Mouse (Mus musculus) thymus, adult 2 months (tissue): ENCODE measurements at regions not wholly inside any gene's neighbourhood (a gene's known extent, or its start where the extent isn't known, plus 50 kb on each side); places are given as distances from the start of the nearest gene placed in this dataset.

Experiments used
- CTCF ChIP-seq: fragments of 200-500 bp; IDR thresholded peaks from 2 replicates; pipeline ENCODE4 v1.5.1; 2012; ENCODE audit warnings: mild to moderate bottlenecking, control low read depth, low read length, moderate library complexity, borderline replicate concordance; ENCODE audit not compliant: control insufficient read depth, poor library complexity, insufficient read depth; ENCODE audit errors: extremely low read depth
- POLR2A ChIP-seq: fragments of 200-500 bp; IDR thresholded peaks from 2 replicates; pipeline ENCODE4 v1.6.1; 2012; ENCODE audit warnings: mild to moderate bottlenecking, low read length, control low read depth, moderate library complexity; ENCODE audit not compliant: control insufficient read depth, poor library complexity, insufficient read depth; ENCODE audit errors: extremely low read depth

GRCm38 (mm10) chr11:31601499-31601898 is 70.2 kb downstream of the Bod1 start:
- no peak for TF ChIP-seq CTCF
- TF ChIP-seq POLR2A: no peak
